Mouse (Mus musculus): Measurements from ENCODE around the gene Pkn1.

Pkn1 gene

DNA sequence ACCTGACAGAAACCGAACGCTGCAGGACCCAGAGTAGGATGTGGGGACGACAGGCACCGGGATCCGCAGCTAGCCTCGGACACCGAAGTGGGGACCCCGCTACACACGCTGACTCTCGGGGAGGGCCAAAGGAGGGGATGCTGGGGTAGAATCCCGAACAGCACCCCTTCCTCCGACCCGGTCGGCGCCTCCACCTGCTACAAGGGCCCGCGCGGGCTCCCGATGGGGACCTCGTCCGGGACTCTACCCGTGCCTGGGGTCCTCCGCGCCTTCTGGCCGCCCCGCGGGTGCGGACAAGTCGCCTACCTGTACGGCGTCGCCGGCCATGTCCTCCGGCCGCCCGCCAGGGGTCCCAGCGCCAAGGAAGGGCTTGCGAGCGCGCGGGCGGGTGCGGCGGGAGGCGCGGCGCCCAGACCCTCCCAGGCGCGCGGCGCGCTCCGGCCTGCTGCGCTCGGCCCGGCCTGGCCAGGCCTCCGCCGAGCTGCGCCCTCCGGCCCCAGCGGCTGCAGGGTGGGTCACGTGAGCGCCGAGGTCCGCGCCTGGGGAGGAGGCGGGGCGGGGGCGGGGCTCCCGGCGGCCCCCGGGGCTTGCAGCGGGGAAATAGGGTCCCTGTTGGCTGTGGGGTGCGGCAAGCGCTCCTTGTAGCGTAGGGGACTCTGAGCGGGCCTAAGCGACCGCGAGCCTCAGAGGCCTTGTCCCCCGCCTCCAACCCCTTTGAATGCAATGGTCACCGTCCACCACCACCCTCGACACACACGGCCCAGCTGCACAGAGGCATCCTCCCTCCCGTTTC, at the start of gene Pkn1:
Pkn1 (minus strand) TSS at position 519 of the 793 bp plus-strand sequence.
- DNase-seq = peak; percentile 83 to 91

DNA sequence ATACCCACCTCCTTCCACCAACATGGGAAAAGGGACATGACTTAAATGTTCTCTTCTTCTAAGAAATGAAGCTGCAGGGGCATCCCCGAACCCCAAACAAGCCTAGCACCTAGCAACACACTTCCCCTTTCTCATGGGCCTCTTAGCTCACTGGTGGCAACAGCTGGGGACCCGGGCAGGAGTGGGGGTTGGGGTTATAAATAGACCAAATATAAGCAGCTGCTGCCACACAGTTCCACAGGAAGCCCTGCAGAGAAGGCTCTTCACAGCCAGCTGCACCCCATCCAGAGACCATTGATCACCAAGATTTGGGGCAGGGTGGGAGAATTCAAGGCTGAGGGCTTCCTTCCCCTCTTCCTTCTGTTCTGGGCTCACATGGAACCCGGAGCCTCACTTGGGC, 49.7 kb upstream of the Pkn1 start:
- DNase-seq = no peak

DNA sequence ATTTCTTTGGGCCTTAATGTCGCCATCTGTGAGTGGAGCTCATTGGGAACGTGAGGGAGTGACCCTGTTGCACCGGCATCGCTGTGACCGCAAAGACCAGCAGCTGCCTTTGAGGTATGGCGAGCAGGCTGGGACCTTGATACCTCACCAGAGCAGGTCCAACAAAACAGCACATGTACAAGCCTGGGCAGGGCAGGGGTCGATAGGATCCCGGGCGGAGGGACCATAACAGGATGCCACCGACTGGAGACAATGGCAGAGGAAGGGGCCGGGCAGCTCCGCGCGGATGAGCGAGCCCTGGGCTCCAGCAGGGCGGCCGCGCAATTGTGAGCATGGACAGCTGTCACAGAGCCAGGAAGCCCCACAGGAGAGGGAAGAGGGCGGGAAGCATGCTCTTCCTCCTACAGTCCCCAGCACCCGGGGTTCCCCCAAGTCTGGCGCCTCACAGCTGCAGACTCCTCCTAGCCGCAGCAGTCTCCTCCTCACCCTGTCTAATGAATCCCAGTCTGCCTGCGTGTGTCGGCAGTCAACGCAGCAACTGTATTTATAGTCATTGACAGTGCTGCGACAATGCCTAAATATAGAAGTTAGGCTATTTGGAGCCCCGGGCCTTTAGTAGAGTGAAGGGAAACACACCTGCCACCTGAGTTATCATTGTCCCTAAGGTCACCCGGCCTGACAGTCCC, 48.8 kb upstream of the Pkn1 start:
- peak; percentile 81 to 82 for DNase-seq

DNA sequence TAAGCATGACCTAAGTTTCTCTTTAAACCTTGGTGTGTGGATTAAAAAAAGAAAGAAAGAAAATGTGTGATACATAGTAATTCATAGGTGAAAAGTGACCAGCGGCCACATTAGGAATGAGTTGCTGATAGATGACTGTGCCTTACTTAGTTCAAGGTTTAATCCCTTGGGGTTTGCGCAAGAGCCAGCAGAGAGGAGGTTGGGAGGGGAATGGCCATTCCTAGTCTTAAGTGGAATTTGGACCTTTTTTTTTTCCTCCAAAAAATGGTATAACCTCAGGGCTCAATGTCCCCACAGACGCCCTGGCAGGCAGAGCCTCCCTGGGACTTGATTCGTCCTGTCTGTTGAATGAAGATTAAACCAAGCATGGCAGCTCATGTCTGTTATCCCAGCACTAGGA, 45.1 kb upstream of the Pkn1 start:
- peak; percentile 32 to 33 for DNase-seq

DNA sequence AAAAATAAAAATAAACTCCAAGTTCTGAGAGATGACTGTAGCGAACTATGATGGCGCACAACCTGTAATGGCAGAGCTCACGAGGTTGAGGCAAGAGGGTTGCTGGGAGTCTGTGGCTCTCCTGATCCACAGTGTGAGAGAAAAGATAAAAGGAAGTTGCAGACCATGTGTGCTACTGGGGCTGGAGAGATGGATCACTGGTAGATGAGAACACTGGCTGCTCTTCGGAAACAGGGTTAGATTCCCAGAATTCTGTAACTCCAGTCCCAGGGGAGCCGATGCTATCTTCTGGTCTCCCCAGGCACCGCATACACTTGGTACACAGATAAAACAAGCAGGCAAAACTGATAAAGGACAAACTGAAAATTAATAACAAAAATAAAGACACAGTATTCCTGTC, 44.0 kb upstream of the Pkn1 start:
- no peak for DNase-seq

DNA sequence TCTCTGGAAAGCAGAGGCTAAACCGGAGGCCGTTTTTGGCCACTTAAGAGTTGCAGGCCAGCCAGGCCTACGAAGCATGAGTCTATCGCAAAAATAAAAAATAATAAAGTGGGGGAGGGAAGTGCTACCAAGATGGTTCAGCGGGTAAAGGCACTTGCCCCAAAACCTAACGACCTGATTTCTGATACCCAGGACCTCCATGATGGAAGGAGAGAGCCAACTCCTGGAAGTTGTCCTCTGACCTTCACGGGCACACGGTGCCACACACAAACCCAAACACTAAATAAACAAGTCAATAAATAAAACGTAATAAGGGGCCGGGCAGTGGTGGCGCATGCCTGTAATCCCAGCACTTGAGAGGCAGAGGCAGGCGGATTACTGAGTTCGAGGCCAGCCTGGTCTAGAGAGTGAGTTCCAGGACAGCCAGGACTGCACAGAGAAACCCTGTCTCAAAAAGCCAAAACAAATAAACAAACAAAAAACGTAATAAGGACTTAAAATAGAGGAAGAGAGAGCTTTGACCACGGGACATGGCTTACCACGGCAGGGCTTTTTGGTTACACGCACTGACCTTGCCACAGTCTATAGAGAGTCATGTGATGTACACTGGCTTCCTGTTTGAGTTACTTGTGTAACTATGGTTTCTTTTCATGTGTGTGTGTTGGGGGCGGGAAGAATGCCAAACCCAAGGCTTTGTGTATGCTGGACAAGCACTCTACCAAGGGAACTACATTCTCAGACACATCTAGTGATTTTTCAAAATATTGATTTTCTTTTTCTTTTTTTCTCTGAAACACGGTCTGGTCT, 43.1 kb upstream of the Pkn1 start:
- peak in 1 of 2 experiments; percentile 42 for DNase-seq

DNA sequence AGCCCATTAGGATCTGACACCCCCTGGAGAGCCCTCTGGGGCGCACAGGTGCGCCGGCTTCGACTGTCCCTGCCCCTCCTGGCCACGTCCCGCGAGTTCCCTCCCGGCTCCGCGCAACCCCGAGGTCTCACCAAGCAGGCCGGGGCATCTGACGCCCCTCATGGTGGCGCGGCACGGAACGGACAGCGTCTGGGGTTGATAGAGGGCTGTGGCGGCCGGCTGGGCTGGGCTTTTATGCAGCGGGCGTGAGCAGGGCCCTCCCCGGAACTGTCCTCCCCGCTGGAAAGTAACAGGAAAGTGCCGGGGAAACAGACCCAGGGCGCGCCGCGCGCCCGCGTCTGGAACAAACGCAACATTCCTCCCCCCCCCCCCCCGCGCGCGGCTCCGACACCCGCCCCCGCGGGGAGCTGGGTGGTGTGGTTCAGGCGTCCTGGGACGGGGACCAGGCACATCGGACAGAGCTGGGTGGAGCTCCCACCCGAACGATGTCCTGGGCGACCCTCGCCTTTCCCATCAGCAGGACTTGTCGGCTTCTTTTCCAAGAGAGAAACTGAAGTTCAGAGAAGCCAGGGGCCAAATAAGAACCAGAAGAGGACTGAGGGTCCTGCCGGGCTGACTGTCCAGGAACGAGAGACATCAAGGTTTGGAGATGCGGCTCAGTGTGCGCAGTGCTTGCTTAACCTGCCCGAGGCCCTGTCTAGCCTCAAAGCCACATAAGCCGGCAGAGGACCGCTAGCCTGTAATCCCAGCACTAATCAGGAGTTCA, 42.2 kb upstream of the Pkn1 start, which contains the start of gene Adgre5:
Adgre5 (minus strand) TSS at position 351 of the 766 bp plus-strand sequence.
- DNase-seq = peak; percentile 85 to 86

DNA sequence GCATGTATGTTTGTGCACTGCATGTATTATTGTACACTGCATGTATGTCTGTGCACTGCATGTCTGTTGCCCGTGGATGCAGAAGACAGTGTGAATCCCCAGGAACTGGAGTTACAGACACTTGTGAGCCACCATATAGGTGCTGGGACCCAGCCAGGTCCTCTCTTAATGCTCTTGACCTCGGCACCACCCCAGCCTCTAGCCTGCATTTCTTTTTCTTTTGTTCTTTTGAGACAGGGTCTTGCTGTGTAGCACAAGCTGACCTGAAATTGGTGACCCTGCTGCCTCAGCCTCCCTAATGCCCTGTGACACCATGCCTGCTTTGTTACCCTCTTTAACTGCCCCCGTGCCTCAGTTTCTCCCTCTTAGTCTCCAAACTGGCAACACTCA, 41.6 kb upstream of the Pkn1 start:
- DNase-seq = no peak

DNA sequence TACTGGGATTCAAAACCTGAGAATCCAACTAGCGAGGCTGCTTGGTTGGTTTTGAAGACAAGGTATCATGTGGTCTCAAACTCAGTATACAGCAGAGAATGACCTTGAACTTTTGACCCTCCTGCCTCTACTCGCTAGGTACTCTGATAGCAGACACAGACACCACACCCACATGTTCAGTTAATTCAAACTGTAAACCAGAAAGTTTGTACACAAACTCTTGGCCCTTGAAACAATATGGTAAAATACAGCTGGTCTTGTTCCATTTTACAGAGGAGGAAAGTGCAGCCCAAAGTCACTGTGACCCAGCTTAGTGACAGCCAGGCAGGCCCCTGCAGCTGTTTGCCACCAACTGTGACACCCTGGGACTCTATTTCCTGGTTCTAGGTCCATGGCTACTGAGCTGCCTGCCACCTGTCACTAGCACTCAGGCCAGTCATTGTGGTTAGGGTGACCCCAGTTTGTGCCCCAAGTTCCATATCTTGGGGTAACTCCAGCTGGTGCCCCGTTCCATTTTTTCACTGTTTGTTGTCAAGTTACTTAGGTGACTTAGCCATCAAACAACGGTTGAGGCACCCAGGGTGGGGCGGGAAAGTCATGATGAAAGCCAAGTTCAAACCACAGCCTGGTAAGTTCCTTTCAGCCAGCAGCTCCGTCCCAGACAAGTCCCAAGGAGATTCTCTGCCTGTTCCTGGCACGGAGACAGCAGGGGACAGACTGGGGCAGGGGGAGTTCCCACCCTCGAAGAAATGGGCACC, 40.9 kb upstream of the Pkn1 start:
- peak in 1 of 2 experiments; percentile 39 for DNase-seq

DNA sequence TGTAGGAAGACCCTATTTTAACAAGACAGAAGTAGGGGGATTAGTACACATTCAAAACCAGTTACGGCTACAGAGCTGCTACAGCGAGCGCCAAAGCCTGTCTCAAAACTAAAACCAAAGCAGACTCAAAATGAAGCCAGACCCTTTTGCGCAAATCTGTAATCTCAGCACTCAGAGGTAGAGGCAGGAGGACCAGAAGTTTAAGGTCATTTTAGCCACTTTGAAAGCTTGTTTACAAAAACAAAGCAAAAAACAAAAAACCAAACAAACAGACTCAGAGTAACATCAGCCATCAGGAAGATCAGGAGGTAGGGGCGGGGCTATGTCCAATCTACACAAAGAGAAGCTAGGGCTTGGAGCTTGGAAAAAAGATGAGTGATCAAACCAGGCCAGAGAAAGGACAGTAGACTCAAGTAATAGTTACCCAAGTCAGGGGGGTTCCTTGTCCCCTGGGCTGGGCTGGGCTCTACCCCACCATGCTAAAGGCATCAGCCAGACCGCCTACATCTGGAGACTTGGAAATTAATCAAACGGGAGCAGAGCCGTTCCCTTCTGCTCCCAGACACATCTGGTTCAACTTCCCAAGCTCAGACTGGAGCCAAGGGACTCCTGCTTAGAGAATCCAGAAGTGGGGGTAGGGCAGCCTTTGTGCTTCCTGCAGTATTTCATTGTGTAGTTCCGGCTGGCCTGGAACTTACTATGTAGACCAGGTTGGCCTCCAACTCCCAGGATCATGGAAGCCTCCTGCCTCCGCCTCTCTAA, 40.2 kb upstream of the Pkn1 start:
- DNase-seq = peak; percentile 53 to 54

DNA sequence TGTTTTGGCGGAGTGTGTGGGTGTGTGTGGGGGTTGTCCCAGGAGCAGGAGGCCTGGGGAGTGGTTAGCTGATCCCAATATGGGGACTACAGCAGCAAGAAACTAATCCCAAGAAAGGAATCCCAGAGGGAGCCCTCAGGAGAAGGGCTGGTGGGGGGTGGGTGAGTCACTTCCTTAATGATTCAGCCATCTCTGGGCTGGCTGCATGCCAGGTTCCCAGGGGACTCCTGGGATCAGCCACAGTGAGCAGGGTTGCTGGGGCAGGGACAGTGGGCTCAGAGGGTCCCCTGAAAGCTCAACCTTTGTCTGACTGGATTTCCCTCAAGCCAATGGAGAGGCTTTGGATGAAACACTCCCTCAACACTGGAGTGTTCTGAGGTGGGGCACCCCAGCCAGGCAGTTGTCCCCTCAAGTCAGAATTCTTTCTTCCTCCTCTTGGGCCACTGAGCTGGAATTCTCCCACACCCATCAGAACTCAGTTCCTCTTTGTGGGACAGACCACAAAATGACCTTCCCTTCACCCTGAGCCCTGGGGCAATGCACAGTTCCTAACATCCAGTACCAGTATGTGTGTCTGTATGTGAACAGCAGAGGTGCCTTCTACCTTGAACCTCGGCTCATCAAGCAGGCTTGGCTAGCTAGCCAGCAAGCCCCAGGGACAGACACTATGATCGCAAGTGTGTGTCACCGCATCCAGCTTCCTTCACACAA, 39.0 kb upstream of the Pkn1 start:
- DNase-seq = peak; percentile 74 to 81

DNA sequence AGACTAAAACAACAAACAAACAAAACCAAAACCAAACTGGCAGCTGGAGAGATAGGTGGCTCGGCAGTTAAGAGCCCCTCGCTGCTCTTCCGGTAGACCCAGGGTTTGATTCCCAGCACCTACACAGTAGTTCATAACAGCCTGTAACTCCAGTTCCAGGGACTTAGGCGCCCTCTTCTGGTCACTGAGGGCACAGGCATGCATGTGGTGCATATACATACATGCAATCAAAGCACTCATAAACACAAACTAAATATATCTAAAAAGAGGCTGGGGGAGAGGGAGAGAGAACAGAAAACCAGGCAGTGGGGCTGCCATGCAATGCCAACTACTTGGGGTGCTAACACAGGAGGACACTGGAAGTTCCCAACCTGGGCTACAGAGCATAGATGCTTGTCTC, 38.4 kb upstream of the Pkn1 start:
- no peak for DNase-seq

DNA sequence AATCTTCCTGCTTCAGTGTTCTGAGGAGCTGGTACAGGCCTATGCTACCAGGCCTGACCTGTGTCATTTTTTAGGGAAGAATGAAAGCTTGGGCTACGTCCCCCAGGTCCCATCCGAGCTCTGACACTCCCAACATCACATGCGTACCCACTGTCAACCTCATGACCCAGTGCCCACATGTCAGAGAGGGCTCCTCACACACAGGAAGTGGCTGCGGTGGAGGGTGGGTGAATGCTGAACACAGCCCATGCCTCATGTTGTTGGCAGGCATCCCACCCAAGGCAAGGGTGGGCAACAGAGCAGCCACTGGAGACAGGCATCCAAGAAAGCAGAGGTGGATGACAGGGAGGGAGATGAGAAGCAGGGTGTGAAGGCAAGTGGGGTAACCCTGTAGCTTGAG, 37.7 kb upstream of the Pkn1 start:
- no peak for DNase-seq

DNA sequence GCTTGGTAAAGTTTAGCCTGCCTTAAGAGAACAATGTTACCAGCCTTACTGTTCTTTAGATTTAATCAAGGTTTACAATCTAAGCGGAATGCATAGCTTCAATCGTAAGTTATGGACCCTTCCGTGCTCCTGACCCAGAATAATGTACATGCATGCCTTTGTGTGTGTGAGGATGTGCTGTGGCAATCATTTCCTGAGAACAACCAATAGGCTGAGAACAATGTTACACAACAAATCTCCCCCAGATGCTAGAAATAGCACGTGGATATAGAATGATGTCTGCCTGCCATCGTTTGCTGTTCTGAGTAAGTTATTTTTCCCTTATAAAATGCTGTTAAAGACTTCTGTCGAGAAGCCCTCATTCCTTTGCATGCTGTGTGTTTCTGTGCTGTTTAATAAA, 33.9 kb upstream of the Pkn1 start:
- no peak for DNase-seq

DNA sequence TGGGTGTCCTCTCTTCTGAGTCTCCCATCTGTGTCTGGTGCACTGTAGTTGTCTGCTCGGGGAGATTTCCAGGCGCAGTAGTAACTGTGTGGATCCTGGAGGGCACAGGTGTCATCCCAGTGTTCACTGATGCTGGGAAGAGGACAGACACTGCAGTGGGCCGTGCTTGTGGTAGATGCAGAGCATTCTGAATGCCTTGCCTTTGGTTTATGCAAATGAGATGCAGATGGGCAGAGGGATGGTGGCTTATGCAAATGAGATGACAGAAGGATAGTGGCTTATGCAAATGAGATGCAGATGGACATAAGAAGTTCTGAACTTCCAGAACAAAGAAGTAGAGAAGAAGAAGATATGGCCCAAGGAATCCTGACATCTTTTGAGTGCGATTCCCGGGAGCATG, 32.9 kb upstream of the Pkn1 start:
- DNase-seq = no peak

DNA sequence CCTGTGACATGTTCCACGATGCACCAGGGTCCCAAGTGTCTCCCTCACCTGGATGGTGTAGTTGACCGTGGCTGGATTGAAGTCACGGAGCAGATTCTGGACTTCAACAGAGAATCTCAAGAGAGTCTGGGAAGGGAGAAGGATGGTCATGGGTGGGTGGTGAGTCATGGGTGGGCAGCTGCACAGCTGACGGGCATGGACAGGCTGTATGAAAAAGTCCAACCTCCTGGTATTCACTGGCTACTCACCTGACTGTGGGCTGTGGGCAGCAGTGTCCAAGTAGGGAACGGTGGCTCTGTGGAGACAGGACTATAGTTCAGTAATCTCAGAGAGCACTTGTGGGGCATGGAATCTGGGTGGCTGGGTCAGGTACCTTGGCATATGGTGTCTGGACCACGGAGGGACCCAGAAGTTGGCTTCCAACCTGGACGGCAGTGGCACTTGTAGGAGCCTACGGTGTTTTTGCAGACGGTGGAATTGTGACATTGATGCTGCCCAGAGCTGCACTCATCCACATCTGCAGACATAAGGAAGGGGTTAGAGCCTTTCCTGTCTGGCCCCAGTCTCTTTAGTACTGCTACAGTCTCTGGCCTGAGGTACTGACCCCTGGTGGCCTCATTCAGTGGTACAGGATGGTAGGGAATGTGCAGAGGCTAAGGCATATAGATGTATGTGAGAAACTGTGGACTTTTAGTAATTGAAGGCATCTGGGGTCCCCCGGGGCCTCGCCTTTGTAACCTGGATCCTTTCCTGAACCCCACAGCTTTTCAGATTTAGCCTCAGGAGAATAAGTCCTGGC, 30.2 kb upstream of the Pkn1 start:
- DNase-seq = peak in 1 of 2 experiments; percentile 73

DNA sequence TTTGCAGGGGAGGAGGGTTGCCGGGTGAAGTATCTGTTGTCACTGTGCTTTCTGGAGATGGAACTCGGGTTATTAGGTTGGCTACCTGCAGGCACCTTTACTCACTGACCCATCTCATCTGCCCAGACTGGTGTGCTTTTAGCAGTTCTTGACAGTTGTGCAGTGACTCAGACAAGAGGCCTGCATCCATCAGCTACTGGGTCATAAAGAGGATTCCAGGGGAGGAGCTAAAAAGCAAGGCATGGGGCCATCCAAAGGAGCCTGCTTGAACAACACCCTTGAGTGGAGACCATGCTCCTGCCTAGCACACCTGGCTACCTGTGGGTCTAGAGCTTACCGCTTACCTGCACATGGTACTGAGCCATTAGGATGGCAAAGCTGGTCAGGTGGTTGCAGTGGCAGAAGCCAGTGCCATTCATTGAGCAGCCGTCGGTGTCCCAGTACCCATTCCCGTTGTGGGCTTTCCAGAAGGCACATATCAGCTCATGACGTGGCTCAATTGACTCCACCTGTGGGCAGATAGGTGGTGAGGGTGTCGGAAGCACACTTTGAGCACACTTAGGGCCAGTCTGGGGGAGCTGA, 26.6 kb upstream of the Pkn1 start:
- no peak for DNase-seq

DNA sequence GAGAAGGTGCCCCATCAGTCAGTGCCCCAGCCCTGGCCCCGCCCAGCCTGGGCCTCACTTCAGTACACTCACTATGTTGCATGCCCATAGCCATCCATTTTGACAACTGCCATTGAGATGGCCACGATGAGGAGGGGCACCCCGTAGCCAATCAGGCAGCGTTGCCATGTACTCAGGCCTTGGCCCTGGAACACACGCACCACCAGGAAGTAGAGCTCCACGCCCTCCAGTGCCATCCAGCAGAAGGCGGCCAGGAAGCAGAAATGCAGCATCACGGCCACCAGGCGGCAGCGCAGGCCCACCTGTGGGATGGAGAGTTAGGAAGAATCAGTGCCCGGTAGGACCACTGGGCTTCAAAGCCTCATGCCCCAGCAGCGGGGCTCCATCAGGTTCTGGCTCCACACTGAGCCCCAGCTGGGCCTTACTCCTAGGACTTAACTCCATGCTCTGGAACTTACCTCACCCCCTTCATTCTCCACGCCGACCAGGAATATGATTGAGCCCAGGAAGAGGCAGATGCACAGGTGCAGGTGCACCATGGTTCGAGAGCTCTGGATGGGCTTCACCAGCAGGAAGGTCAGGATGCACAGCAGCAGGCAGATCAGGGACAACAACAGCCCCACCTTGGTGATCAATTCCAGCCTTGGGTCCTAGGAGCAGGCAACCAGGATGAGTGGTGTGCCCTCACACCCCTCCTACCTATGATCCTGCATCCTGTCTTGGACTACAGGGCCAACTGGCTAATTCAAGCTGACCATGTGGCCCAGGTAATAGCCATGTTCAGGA, 25.9 kb upstream of the Pkn1 start:
- peak; percentile 79 to 90 for DNase-seq
